Mouse (Mus musculus) embryonic facial prominence, embryonic 12.5 days (tissue): ENCODE results near the gene Slamf1. TPM values are rescaled to one million over a fixed set of nuclear protein-coding genes. Genes with fewer than 3 reads are reported as not detected.

ENCODE experiments used
- ATAC-seq: fragments of 200-750 bp; cut with Nextera tagmentation; 2 replicates; pipeline ENCODE4 v1.8.0; 2017; ENCODE audit not compliant: insufficient number of reproducible peaks, insufficient read depth, low FRiP score, low TSS enrichment
- H3K27ac ChIP-seq: fragments of 300-500 bp; sonication (generic); 2 replicates; pipeline ENCODE4 v1.5.1; 2016; ENCODE audit warnings: mild to moderate bottlenecking
- H3K27me3 ChIP-seq: fragments of 300-500 bp; sonication (generic); 2 replicates; pipeline ENCODE4 v1.6.1; 2016; ENCODE audit warnings: mild to moderate bottlenecking, moderate library complexity
- H3K36me3 ChIP-seq: fragments of 300-500 bp; sonication (generic); 2 replicates; pipeline ENCODE4 v1.6.1; 2016; ENCODE audit warnings: mild to moderate bottlenecking
- H3K4me1 ChIP-seq: fragments of 300-500 bp; sonication (generic); 2 replicates; pipeline ENCODE4 v1.6.1; 2016
- H3K4me2 ChIP-seq: fragments of 300-500 bp; sonication (generic); replicated peaks from 2 replicates; pipeline ENCODE4 v1.6.1; 2016; ENCODE audit warnings: mild to moderate bottlenecking, moderate library complexity
- H3K4me3 ChIP-seq: fragments of 300-500 bp; sonication (generic); 2 replicates; pipeline ENCODE4 v1.5.1; 2016; ENCODE audit warnings: mild to moderate bottlenecking
- H3K9ac ChIP-seq: fragments of 300-500 bp; sonication (generic); 2 replicates; pipeline ENCODE4 v1.6.1; 2016; ENCODE audit warnings: mild to moderate bottlenecking, moderate library complexity
- H3K9me3 ChIP-seq: fragments of 300-500 bp; sonication (generic); 2 replicates; pipeline ENCODE4 v1.6.1; 2016; ENCODE audit warnings: mild to moderate bottlenecking, moderate library complexity
- WGBS: fragments of 180-500 bp; shearing (Covaris S2); methylation state at CpG from one replicate; pipeline ENCODE4 v1.1.7; 2016; 5-methylcytosine and 5-hydroxymethylcytosine counted together
- polyA plus RNA-seq: library from polyadenylated mRNA; unstranded; fragments of >200 nt; fragmentation: Nextera tagmentation; extraction: Ambion mirVana; gene quantifications from 2 replicates; pipeline ENCODE4 v1.2.1, GENCODE M21; 2016

Slamf1 gene
- polyA plus RNA-seq, result 0.24 and 0.37 TPM in 2 replicates

DNA sequence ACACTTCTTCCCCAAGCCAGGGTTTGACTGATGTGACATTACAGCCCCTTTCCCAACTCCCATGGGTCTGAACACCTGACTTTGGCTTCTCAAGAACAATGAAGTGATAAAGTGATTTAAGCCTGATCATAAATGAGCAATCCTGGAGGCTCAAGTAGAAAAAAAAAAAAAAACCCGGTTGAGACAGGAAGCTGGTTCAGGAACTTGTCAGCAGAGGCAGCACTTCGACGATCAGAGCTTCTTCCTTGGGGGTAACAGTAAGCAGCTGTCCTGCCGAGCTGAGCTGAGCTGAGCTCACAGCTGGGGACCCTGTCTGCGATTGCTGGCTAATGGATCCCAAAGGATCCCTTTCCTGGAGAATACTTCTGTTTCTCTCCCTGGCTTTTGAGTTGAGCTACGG, at the start of gene Slamf1:
Gene Slamf1 (plus strand): TSS at position 230 of the 400 bp plus-strand sequence.
- Histone ChIP-seq H3K27ac (no peak within 1 kb of the TSS), H3K27me3 (no peaks in the 10 kb centered on the region), H3K4me1 (no peaks in the 10 kb centered on the region), H3K4me3 (no peak within 1 kb of the TSS), H3K4me2 (no peak within 1 kb of the TSS), H3K9me3 (no peaks in the 10 kb centered on the region), H3K36me3 (no peaks in the 10 kb centered on the region), H3K9ac (no peak within 1 kb of the TSS)
- WGBS, result 25% methylated on average over 6 of the region's 6 CpGs
- no peak for ATAC-seq

DNA sequence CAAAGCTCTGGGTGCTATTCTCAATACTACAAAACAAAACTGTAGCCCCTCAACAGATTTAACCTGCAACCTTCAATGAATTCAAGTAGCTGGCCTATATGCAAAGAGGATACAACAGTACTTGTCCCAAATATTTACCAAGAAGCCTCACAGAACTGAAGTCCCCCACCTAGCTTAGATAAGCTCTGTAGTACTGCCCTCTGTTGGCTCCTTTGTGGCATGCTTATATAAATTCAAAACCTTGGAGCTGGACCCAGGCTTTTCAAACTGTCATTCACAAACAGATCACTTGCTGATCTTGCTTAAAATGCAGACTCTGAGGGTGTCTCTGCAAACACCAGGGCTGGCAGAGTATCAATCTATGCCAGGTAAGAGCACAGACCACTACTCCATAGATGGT, 35.7 kb upstream of the Slamf1 start:
- no peak overlapping the region for H3K27ac ChIP-seq
- no peaks in the 10 kb centered on the region for H3K4me1 ChIP-seq
- no peaks in the 10 kb centered on the region for H3K27me3 ChIP-seq
- H3K4me3 ChIP-seq, result no peak overlapping the region
- no peak overlapping the region for H3K9ac ChIP-seq
- no peak overlapping the region for H3K4me2 ChIP-seq
- ATAC-seq, result no peak
- H3K9me3 ChIP-seq, result peaks cover 10% of the 10 kb centered on the region; the same call in 1 of the 2 replicates
- no peaks in the 10 kb centered on the region for H3K36me3 ChIP-seq

DNA sequence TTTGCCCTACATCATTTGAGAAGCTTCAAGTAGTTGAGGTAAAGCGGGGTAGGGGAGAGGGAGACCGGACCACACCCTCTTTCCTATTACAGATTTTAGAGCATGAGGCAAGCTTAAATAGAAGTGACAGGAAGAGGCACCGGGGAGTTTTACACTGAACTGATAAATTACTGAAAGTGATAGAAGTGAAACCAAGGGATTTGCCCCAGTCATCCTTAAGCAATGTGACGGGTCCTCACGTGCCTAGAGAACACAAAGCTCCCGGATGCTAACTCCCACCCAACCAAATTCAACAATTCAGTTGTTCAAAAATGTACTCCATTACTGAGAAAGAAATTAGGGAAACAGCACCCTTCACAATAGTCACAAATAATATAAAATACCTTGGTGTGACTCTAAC, 32.0 kb upstream of the Slamf1 start:
- no peak overlapping the region for H3K4me2 ChIP-seq
- WGBS, result 81% methylated on average over 6 of the region's 6 CpGs
- H3K4me1 ChIP-seq, result no peaks in the 10 kb centered on the region
- H3K27ac ChIP-seq, result no peak overlapping the region
- no peak for ATAC-seq
- no peak overlapping the region for H3K9ac ChIP-seq
- no peaks in the 10 kb centered on the region for H3K36me3 ChIP-seq
- H3K9me3 ChIP-seq, result no peaks in the 10 kb centered on the region
- no peaks in the 10 kb centered on the region for H3K27me3 ChIP-seq
- H3K4me3 ChIP-seq, result no peak overlapping the region

DNA sequence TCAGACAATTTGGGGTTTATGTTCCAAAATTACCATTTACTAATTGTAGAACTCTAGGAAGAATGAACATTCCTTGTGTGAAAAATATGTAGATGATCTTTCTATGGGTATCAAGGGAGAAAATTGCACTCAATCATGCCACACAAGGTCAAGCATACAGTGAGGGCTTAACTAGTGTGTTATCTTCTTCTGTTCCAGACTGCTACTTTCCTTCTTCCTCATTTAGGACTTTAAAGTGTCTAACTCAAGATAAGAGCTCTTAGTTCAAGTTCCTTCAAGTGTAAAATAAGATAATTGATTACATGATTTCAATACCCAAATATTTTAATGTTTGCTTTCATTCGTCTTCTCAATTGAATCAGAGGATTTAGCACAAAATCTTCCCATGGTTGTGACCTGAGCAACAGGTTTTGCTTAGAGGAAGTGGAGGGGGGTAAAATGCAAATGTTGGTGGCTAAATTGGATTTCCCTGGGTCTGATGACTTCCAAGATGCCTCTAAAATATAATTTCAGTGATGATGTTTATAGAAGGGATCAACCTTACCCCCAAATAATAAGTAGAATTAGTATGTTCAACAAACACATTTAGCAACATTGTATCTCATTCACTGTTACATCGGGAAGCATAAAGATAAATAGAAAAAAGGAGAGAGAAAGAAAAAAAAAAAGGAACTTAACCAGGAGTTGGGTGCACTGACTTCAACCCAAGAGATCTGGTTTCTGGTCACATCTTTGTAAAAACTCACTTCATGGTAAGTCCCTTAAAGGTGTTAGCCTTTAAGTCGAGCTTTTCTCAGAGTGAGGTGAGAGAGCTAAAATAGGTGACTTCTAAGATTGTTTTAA, 18.6 kb upstream of the Slamf1 start:
- Histone ChIP-seq H3K36me3 (no peaks in the 10 kb centered on the region), H3K27ac (no peak overlapping the region), H3K4me1 (no peaks in the 10 kb centered on the region), H3K4me3 (no peak overlapping the region), H3K9me3 (no peaks in the 10 kb centered on the region), H3K4me2 (no peak overlapping the region), H3K9ac (no peak overlapping the region), H3K27me3 (no peaks in the 10 kb centered on the region)
- ATAC-seq, result no peak
- WGBS, result 76% methylated on average over 3 of the region's 3 CpGs

DNA sequence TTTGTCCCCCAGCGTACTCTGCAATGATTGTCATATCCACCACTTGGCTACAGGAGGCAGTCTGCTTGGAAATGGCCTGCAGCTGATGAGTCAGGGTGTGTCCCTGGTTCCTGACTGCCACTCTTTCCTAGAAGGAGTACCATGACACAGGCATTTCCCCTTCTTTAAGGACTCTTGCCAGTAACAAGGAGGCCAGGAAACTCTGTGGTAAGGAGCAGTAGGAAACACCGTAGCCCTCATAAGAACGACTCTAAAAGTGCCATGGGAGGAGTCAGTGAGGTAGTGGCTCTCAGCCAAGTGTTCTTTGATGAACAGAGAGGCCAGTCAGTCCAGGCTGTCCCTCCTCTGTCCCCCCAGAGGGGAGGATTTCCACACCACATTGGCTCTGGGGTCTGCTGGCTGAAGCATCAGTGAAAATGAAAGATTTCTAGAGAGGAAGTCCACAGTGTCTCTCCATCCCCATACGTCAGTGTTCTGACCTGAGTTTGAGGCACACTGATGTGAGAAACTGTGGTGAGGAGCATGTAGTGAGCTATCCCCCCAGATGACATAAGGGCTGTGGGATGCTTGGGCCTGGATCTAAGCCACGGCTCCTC, 5.0 kb upstream of the Slamf1 start:
- no peak overlapping the region for H3K9ac ChIP-seq
- no peak overlapping the region for H3K4me2 ChIP-seq
- 62% methylated on average over 5 of the region's 5 CpGs for WGBS
- H3K27ac ChIP-seq, result no peak overlapping the region
- H3K9me3 ChIP-seq, result no peaks in the 10 kb centered on the region
- H3K4me3 ChIP-seq, result no peak overlapping the region
- H3K4me1 ChIP-seq, result no peaks in the 10 kb centered on the region
- no peaks in the 10 kb centered on the region for H3K27me3 ChIP-seq
- H3K36me3 ChIP-seq, result no peaks in the 10 kb centered on the region
- ATAC-seq, result no peak

DNA sequence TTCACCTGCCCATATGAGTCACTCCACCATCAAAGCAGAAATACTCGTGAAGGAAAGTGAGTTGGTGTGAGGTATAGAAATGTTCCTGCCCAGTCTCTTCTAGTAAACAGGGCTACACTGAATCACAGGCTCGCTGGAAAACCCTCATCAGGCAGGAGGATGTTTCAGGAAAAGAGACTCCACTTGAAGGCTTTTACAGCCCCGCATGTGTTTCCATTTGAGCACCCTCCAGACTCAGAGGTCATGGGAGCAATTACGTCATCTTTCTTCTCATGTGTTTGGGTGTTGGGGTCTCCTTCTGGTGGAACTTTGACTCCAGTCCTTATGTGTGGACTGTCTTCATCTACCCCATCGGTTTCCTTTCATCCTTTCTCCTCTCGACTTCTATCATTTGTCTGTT, 4.1 kb downstream of the Slamf1 start:
- Histone ChIP-seq H3K36me3 (no peaks in the 10 kb centered on the region), H3K9me3 (no peaks in the 10 kb centered on the region), H3K4me2 (no peak overlapping the region), H3K4me1 (no peaks in the 10 kb centered on the region), H3K27ac (no peak overlapping the region), H3K9ac (no peak overlapping the region), H3K4me3 (no peak overlapping the region), H3K27me3 (no peaks in the 10 kb centered on the region)
- WGBS, result 78% methylated on average over 6 of the region's 6 CpGs
- no peak for ATAC-seq

DNA sequence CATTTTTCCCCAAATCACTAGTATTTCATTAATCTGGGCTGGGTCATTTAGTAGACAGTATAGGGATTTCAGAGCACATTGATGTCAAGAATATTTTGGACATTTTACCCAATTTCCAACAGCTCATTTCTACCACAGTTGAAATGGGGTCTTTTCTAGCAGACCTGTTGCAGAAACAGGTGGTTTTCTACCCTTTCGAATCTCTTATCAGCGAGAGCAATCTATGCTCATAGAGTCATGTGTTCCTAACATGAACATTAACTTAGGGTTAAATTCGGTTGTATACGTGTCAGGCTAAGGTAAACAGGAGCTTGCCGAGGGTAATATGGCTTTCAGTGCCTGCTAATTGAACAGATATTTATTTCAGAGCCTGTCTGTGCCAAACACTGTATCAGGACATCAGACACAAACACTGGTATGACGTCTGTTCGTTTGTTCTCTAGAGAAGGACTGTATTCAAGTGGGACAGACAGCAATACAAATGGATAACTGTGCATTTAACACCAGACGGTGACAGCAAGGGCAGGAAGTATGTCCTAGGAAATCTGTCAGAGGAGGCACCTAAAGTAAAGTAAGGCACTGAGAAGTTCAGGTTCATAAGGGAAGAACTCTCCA, 5.3 kb downstream of the Slamf1 start:
- H3K9ac ChIP-seq, result no peak overlapping the region
- ATAC-seq, result no peak

DNA sequence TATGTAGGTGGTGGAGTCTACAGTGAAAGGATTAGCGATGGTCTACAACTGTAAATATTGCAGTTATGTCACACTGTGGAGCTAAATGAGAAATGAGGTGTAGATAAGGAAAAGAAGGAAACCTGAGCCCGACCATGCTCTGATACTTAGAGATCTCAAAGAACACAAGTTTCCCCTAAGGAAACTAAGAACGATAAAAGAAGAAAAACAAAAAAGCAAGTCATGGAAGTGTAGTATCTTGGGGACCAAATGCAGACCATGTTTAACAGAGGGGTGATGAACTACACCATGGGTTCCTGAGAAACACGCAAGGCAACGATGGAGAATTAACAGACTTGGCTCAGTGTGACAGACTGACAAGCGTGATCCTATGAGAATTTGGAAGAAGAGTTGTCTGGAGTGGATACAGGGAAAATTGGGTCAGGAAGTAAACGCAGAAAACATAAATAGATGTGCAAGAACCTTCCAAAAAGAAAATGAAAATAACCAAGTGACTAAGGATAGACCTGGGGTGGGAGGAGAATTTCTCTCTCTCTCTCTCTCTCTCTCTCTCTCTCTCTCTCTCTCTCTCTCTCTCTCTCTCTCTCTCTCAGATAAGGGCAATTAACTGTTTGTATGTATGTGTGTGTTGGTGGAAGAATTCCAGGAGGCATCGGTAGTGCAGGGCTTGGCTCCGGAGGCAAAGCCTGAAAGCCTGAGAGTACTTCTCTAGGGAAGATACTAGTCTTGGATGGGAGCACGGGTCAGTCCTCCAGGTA, 6.5 kb downstream of the Slamf1 start:
- no peak for ATAC-seq
- H3K4me2 ChIP-seq, result no peak overlapping the region
- no peaks in the 10 kb centered on the region for H3K4me1 ChIP-seq
- H3K9me3 ChIP-seq, result no peaks in the 10 kb centered on the region
- 88% methylated on average over 10 of the region's 10 CpGs for WGBS
- H3K36me3 ChIP-seq, result no peaks in the 10 kb centered on the region
- H3K27me3 ChIP-seq, result no peaks in the 10 kb centered on the region
- no peak overlapping the region for H3K27ac ChIP-seq
- H3K9ac ChIP-seq, result no peak overlapping the region
- H3K4me3 ChIP-seq, result no peak overlapping the region

More for the DNA sequence above, 5.3 kb downstream of the Slamf1 start:
- no peak overlapping the region for H3K4me2 ChIP-seq
- no peak overlapping the region for H3K27ac ChIP-seq
- no peaks in the 10 kb centered on the region for H3K36me3 ChIP-seq
- no peak overlapping the region for H3K4me3 ChIP-seq
- WGBS, result 84% methylated on average over 8 of the region's 8 CpGs
- H3K4me1 ChIP-seq, result no peaks in the 10 kb centered on the region
- H3K9me3 ChIP-seq, result no peaks in the 10 kb centered on the region
- no peaks in the 10 kb centered on the region for H3K27me3 ChIP-seq

DNA sequence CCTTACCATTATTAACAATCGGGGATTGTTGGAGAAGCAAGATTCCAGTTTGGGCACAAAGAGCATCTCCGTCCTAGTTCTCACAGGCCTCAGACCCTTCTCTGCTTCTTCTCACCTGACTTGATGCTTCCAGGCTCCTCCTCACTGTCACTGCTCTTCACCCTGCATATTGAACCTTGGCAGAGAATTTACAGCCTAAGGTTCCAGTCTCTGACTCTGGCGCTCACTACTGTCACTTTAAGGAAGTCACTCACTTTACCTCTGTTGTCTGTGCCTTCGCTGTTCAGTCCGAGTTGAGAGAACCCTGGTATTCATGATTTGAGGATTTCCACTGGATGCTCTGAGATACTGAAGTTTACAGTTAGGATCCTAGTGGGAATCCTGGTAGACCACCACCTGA, 7.3 kb downstream of the Slamf1 start:
- 72% methylated on average over 5 of the region's 5 CpGs for WGBS
- no peak overlapping the region for H3K9ac ChIP-seq
- H3K9me3 ChIP-seq, result no peaks in the 10 kb centered on the region
- H3K4me2 ChIP-seq, result no peak overlapping the region
- no peak for ATAC-seq
- H3K4me1 ChIP-seq, result no peaks in the 10 kb centered on the region
- no peak overlapping the region for H3K27ac ChIP-seq
- no peak overlapping the region for H3K4me3 ChIP-seq
- H3K36me3 ChIP-seq, result no peaks in the 10 kb centered on the region
- H3K27me3 ChIP-seq, result no peaks in the 10 kb centered on the region

DNA sequence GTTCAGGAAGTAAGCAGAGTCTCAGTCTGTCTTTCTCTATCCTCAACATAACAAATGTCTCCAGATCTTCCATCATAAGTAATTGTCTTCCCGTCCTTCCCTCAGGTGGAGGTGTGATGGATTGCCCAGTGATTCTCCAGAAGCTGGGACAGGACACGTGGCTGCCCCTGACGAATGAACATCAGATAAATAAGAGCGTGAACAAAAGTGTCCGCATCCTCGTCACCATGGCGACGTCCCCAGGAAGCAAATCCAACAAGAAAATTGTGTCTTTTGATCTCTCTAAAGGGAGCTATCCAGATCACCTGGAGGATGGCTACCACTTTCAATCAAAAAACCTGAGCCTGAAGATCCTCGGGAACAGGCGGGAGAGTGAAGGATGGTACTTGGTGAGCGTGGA, 7.8 kb downstream of the Slamf1 start:
- Histone ChIP-seq H3K4me3 (no peak overlapping the region), H3K36me3 (no peaks in the 10 kb centered on the region), H3K4me2 (no peak overlapping the region), H3K4me1 (no peaks in the 10 kb centered on the region), H3K9ac (no peak overlapping the region), H3K27me3 (no peaks in the 10 kb centered on the region), H3K27ac (no peak overlapping the region), H3K9me3 (no peaks in the 10 kb centered on the region)
- 72% methylated on average over 11 of the region's 11 CpGs for WGBS
- ATAC-seq, result no peak

DNA sequence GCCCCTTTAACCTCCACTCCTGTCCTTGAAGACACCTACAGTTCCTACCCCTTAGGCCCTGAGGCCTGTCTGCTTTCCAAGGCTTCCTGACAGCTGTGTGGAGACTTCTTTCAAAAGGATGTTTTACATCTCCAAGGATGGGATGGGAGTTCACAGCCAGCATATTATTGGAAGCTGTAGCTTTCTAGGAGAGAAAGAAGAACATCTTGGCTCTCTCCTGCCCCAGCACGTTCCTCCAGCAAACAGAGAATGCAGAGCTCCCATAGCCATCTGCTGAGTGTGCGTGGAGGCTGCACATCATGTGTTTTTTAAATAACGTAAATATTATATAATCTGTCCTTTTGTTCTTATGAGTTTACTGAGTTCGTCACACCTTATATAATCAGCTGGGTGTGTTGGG, 8.9 kb downstream of the Slamf1 start:
- no peak overlapping the region for H3K4me3 ChIP-seq
- H3K9ac ChIP-seq, result no peak overlapping the region
- WGBS, result 82% methylated on average over 4 of the region's 4 CpGs
- no peaks in the 10 kb centered on the region for H3K36me3 ChIP-seq
- ATAC-seq, result no peak
- no peaks in the 10 kb centered on the region for H3K9me3 ChIP-seq
- H3K27ac ChIP-seq, result no peak overlapping the region
- no peaks in the 10 kb centered on the region for H3K27me3 ChIP-seq
- no peak overlapping the region for H3K4me2 ChIP-seq
- H3K4me1 ChIP-seq, result no peaks in the 10 kb centered on the region
